In genomic region chr17:66221256-66221655, GRCm38 (mm10) we compare ENCODE assay signal across 9 mouse cellular contexts.
DNase-seq lines count a peak whose midpoint lies in the region; ATAC-seq lines count a peak whose summit lies in the region.
"Had no signal": no experiment of that assay in that cellular context is flagged by ENCODE, and none has a peak within 500 bp of the region (broad histone marks: within the 10 kb centered on the region; RNA-seq: fewer than 3 reads in every experiment).

No protein-coding gene starts in this region.

- 7% methylated on average over 8 of the region's 8 CpGs for WGBS in heart, embryonic 11.5 days (ENCODE audit: insufficient replicate concordance)
- 10% methylated on average over 8 of the region's 8 CpGs for WGBS in hindbrain, embryonic 14.5 days

- H3K9me3 ChIP-seq in heart, embryonic 11.5 days (replicated peaks; ENCODE audit: control insufficient read depth, low read length): no peaks in the 10 kb centered on the region
- no peaks in the 10 kb centered on the region for H3K9me3 ChIP-seq in hindbrain, embryonic 14.5 days (ENCODE audit: control insufficient read depth, low read length)
- H3K9me3 ChIP-seq: megakaryocyte, embryonic 14.5 days had no signal

- no peak overlapping the region for H3K9ac ChIP-seq in heart, embryonic 11.5 days (ENCODE audit: low read depth, low read length)
- H3K9ac ChIP-seq in hindbrain, embryonic 14.5 days: no peak overlapping the region

- ATAC-seq in heart, embryonic 11.5 days (replicated peaks; ENCODE audit: insufficient number of reproducible peaks, low FRiP score, low TSS enrichment): no peak
- ATAC-seq in hindbrain, embryonic 14.5 days (ENCODE audit: low FRiP score): 0 out of 2 replicates have a peak, but pooled peaks have one; percentile 68
- peak; percentile 97 for ATAC-seq in megakaryocyte progenitor cell, adult 5-6 weeks (replicated peaks; ENCODE audit: poor library complexity)

- no peak overlapping the region for H3K4me3 ChIP-seq in heart, embryonic 11.5 days (ENCODE audit: low read depth, low read length)
- H3K4me3 ChIP-seq in hindbrain, embryonic 14.5 days (replicated peaks; ENCODE audit: low read length): no peak overlapping the region
- H3K4me3 ChIP-seq: megakaryocyte, embryonic 14.5 days had no signal

- peak; percentile 26 for DNase-seq in heart, adult 8-10 months (ENCODE audit: low spot score)
- DNase-seq in brain, embryonic 18.5 days (ENCODE audit: low read depth, low spot score): peak; percentile 50
- peak; percentile 17 for DNase-seq in fibroblast of lung, adult 2 months (ENCODE audit: low read depth)
- DNase-seq in hindbrain, embryonic 14.5 days (ENCODE audit: low spot score): peak; percentile 90
- DNase-seq in layer of hippocampus, postnatal 10 days (ENCODE audit: low spot score in 2 of 2): peak; percentile 79 to 84
- DNase-seq in right cerebral cortex, postnatal 4 days: peak; percentile 81

- H3K4me2 ChIP-seq in heart, embryonic 11.5 days: no peak overlapping the region
- no peak overlapping the region for H3K4me2 ChIP-seq in hindbrain, embryonic 14.5 days (replicated peaks)

- no peaks in the 10 kb centered on the region for H3K36me3 ChIP-seq in heart, embryonic 11.5 days (ENCODE audit: control insufficient read depth, insufficient read depth, low read length)
- no peaks in the 10 kb centered on the region for H3K36me3 ChIP-seq in hindbrain, embryonic 14.5 days (replicated peaks; ENCODE audit: control insufficient read depth, insufficient read depth)

- H3K4me1 ChIP-seq in heart, embryonic 11.5 days (ENCODE audit: control insufficient read depth, insufficient read depth, low read length): no peaks in the 10 kb centered on the region
- no peaks in the 10 kb centered on the region for H3K4me1 ChIP-seq in hindbrain, embryonic 14.5 days (replicated peaks; ENCODE audit: control insufficient read depth, insufficient read depth, low read length)

- H3K27me3 ChIP-seq in heart, embryonic 11.5 days (ENCODE audit: control insufficient read depth, insufficient read depth, low read length): no peaks in the 10 kb centered on the region
- H3K27me3 ChIP-seq in hindbrain, embryonic 14.5 days (ENCODE audit: control insufficient read depth, insufficient read depth, low read length): no peaks in the 10 kb centered on the region

- H3K27ac ChIP-seq in heart, embryonic 11.5 days (ENCODE audit: low read depth, low read length): no peak overlapping the region
- no peak overlapping the region for H3K27ac ChIP-seq in hindbrain, embryonic 14.5 days

Comparison
In these comparisons a context has a peak if more than half of its experiments do, and no peak if none do; other contexts are left out.
1. DNase-seq: peak in every context shown above with its lines; median percentile 90 in hindbrain, embryonic 14.5 days; 82 in layer of hippocampus, postnatal 10 days; 81 in right cerebral cortex, postnatal 4 days; 50 in brain, embryonic 18.5 days; 26 in heart, adult 8-10 months; 17 in fibroblast of lung, adult 2 months.